Mouse (Mus musculus): ENCODE data around the gene Fhad1.

DNA sequence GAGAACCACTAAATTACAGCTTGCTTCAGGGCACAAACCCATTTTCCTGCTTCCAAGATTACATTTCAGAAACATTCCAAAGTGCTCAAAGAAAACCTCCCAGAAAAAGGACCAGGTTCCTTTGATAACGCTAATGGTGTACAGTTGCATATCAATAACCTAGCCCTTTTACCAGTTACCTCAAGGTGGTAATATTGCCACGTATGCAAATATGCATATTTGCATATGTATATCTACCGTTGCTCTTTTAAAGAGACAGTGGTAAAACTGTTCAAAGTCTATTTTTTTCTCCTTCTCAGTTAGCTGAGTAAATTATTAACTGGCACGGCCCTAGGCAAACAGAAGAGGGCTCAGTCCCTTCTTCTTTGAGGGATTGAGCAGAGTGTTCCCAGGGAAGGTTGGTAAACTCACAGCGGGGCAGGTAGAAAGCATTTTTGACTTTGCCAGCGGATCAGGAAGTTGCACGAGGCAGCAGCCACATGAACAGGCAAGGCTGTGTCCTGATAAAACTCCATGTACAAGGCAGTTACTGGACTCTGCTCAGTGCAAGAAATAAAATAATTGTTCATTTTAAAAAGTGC lies 15.3 kb downstream of the Fhad1 start:
- TF ChIP-seq CTCF (IDR thresholded peaks at IDR 0.05; ENCODE audit: low read depth, low read length) (no peak), POLR2A (IDR thresholded peaks at IDR 0.05; ENCODE audit: borderline replicate concordance, low read depth, low read length) (no peak)

Measured in bone marrow macrophage, adult 2 months (primary cell).